Mouse (Mus musculus) liver, embryonic 14.5 days (tissue): ENCODE data around the gene Adra1d.

Source experiments
- CTCF ChIP-seq: IDR thresholded peaks from 2 replicates; pipeline ENCODE4 v1.5.1; 2016; ENCODE audit warnings: antibody characterized with exemption, low read depth, control low read depth
- EP300 ChIP-seq: IDR thresholded peaks from 2 replicates; pipeline ENCODE4 v1.6.1; 2016; ENCODE audit warnings: antibody characterized with exemption, low read depth

- no peak for TF ChIP-seq CTCF
- TF ChIP-seq EP300, result no peak
These were observed 22.3 kb downstream of the Adra1d start for GRCm38 (mm10) chr2:131539780-131540179.
